Mouse (Mus musculus) liver, embryonic 14.5 days (tissue): ENCODE results near the gene Ppil1.

Experiments used
- CTCF ChIP-seq: IDR thresholded peaks from 2 replicates; pipeline ENCODE4 v1.5.1; 2016; ENCODE audit warnings: antibody characterized with exemption, low read depth, control low read depth
- EP300 ChIP-seq: IDR thresholded peaks from 2 replicates; pipeline ENCODE4 v1.6.1; 2016; ENCODE audit warnings: antibody characterized with exemption, low read depth

- TF ChIP-seq CTCF (no peak), EP300 (no peak)
These were observed 49.3 kb downstream of the Ppil1 start for GRCm38 (mm10) chr17:29214655-29215054.
